Mouse (Mus musculus) bone marrow, adult 2 months (tissue): ENCODE results near the gene Eml5.

Experiments used
- CTCF ChIP-seq: fragments of 200-500 bp; IDR thresholded peaks from 2 replicates; pipeline ENCODE4 v1.5.1; 2011; ENCODE audit warnings: low read length, control low read depth; ENCODE audit not compliant: control insufficient read depth, insufficient read depth
- POLR2A ChIP-seq: fragments of 200-500 bp; IDR thresholded peaks from 2 replicates; pipeline ENCODE4 v1.6.1; 2011; ENCODE audit warnings: low read depth, mild to moderate bottlenecking, control low read depth, low read length, borderline replicate concordance; ENCODE audit not compliant: control insufficient read depth

DNA sequence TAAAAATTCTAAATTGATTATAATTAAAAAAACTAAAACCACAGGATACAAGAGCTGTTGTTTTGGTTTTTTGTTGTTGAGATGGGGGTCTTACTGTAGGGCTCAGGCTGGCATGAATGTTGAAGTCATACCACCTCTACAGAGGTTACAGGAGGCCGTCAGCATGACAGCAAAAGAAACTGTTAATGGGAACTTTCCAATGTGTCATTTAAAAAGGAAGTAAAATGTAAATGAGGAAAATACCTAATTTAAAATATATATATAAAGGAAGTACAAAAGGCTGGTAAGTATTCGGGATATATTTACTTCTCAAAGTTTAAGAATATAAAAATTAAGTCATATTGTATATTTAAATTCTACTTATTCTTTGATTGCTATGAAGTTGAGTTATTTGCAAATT, 65.8 kb downstream of the Eml5 start:
- TF ChIP-seq POLR2A, result no peak
- TF ChIP-seq CTCF, result no peak
